Mouse (Mus musculus): Measurements from ENCODE around the gene Tshz2.

Tshz2 gene

DNA sequence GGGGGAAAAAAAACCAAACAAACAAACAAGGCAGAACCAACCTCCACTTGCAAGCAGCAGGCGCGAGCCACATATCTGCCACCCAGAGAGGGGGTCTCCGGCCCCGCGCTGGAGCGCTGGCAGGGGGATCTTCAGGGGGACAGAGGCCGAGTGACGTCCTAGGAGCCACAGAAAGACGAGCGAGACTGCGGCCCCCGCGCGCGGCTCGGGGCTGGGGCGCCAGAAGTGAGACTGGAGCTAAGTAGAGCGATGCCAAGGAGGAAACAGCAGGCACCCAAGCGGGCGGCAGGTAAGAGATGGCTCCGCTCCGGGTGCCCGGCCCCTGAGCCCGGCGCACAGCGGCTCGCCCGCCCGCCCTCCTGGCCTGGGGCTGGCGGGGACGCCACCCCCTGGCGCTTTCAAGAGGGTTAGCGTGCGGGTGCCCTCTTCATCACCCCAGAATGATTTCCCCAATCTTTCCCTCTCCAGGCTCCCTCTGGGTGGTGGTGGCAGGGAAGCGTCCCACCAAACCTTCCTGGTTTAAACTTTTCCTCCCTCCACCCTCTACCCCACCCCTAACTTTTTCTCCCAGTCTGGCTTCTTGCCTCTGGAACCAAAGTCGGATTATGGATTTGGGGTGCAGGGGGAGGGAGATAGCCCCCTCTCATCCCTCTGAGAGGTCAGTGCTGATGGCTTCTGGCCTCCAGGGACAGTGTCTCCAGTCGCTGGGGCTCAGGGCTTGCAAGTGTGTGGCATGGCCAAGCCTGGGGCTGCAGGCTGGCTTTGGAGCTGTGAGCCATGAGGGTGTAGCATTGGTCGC, 877 bp downstream of the Tshz2 start:
- no peak for DNase-seq (ENCODE audit: low spot score in 2 of 2)

GRCm38 (mm10) chr2:169634619-169635382, 2.0 kb downstream of the Tshz2 start:
- DNase-seq (ENCODE audit: low spot score in 2 of 2): no peak

DNA sequence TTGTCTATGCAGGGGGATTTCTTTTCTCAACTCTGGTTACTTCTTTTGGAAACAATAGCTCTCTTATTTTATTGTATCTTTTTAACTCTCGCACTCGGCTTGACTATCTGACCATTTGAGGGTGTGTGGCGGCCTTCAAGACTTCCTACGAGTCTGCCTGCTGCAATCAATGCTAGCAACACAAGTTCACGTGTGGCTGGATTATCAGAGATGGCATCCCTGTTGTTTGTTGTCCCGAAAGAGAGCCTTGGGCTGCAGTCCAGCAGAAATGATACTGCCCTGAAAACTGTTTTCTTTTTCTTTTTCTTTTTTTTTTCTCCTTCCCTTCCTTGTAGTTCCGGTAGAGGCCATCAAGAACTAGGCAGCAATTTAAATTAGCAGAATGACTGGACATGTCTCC, 2.6 kb downstream of the Tshz2 start:
- DNase-seq (ENCODE audit: low spot score in 2 of 2): no peak

- DNase-seq (ENCODE audit: low spot score in 2 of 2): no peak
Measured at GRCm38 (mm10) chr2:169636414-169636813, 3.6 kb downstream of the Tshz2 start.

DNA sequence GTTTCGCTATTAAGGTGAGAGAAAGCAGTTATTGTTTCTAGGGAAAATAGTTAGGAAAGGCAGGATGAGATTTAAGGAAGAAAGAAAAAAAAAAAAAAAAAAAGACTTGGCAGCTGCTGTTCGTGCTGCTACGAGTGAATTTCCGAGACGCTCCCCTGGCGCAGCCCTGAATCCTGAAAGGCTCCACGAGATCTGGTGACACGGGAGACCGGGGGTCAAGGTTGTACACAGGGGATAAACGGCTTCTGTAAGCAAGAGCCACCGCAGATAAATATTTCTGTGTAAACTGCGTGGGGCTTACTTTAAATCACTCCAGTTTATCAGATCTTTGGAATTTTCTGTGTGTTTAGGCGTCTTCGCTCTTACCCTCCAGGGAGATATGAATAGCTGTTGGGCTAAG, 8.7 kb downstream of the Tshz2 start:
- no peak for DNase-seq (ENCODE audit: low spot score in 2 of 2)

DNA sequence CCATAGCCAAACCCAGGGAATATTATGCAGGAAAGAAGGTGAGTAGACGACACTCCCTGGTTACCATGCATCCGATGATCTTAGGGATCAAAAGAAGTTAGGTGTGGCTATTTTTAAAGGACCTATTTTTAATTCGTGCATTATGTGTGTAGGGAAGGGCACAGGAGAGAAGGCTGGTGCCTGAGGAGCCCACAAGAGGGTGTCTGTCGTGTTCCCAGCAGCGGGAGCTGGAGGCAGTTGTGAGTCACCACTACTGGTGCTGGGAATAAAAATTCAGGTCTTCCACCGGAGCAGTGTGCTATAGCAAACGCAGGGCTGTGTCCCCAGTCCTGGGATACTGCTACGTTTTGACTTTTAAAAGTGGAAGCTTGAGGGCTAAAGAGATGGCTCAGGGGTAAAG, 9.6 kb downstream of the Tshz2 start:
- DNase-seq (ENCODE audit: low spot score in 2 of 2): no peak

- DNase-seq (ENCODE audit: low spot score in 2 of 2): no peak
Measured at GRCm38 (mm10) chr2:169647091-169647490, 14.3 kb downstream of the Tshz2 start.

- DNase-seq (ENCODE audit: low spot score in 2 of 2): no peak
Measured at GRCm38 (mm10) chr2:169649262-169649885, 16.6 kb downstream of the Tshz2 start.

DNA sequence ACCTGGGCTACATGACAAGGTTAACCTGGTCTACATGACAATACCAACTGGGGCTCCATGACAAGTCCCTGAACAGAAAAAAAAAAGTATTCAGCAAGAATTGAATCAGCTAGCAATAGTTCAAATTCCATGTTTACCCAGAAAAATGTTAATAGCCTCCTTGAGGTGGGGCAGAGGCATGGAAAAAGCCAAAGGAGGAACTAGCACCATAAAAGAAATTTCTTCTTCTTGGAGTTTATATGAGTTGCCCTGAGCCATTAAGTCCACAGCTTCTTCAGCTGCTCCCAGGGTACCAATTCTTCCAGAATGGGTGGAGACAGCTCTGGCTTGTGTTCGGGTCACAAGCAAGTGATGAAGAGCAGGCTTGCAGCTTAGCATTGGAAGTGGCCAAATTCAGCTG, 20.5 kb downstream of the Tshz2 start:
- DNase-seq (ENCODE audit: low spot score in 2 of 2): no peak

DNA sequence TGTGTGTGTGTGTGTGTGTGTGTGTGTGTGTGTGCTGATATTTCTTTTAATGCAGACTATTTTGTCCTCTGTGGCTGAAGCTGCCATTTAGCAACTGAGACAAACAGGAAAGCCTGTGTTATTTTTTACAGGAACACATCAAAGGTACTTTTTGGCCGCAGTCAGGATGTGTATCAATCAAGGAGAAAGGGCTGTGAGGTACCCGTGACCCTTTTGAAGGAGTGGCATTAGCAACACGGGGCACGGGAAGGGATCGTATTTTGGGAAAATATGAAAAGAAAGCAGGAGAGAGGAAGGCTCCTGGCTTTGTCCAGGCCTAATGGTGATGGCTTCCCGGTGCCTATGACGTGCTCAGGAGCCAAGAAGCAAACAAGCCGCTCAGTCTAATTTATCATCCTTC, 31.0 kb downstream of the Tshz2 start:
- no peak for DNase-seq (ENCODE audit: low spot score in 2 of 2)

DNA sequence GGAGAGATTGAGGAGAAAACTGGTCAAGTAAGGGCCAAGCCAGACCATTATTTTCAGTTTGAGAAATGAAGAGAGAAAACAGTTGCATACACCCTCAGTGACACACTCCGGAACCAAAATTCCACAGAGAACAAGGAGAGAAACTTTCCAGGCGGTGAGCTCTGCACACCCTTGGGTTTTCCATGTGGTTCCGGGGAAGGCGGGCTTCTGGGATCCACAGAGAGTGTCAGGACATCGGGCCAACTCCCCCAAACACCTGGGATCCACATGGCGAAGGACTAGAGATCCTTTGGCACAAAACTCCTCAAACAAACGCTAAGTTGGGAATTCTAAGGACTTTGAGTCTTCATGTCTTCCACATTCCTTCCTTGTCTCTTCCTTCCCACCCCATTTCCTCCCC, 38.5 kb downstream of the Tshz2 start:
- no peak for DNase-seq (ENCODE audit: low spot score in 2 of 2)

DNA sequence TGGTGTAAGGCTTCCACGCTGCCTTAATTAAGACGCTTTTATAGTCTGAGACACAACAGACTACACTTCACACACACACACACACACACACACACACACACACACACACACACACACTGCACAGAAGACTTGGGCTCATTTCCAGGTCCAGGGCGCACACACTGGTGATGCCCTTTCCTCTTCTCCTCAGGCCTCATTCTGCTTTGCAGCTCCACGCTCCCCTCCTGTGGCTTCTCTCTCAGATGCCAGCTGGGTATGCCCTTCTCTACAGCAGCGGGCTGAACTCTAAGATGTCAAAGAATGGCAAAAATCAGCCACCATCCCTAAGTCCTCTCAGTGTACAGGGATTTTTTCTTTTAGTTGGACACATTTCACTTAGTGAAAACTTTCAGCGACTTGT, 41.0 kb downstream of the Tshz2 start:
- no peak for DNase-seq (ENCODE audit: low spot score in 2 of 2)

DNA sequence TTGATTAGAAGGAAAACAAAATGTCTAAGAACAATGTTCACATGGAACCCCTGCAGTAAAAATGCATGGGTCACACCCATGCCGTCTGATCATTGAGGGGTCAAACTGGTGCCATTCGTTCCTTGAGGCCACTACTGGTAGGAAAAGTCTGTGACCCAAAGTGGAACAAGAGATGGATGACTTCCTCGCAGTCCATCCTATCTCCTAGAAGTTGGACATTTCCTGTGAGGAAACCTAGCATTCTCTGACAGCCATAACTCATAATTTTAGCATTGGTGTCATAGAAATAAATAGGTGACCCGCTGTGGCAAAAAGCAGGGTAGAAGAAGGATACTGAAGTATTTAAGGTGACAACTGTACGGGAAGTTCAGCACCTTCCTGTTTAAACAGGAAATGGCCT, 41.4 kb downstream of the Tshz2 start:
- no peak for DNase-seq (ENCODE audit: low spot score in 2 of 2)

- DNase-seq (ENCODE audit: low spot score in 2 of 2): no peak
Measured at GRCm38 (mm10) chr2:169679264-169679663, 46.5 kb downstream of the Tshz2 start.

DNA sequence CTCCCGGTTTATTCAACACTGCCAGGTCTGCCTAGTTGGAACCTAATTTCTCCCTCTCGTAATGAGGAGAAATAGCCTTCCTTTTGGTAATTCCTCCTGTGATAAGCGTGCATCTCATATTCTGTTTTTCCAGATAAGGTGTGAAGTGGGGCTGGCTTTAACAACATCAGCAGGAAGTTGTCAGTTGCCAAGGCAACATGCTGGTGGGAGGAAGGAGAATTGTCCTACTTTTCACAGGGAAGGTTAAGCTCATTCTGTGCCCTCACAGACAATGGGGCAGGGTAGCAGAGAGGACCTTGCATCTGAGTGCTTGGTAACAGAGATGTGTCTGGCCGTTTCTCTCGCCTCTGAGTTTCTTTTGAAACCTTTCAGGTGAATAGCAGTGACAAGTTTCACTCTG, 47.1 kb downstream of the Tshz2 start:
- no peak for DNase-seq (ENCODE audit: low spot score in 2 of 2)

DNA sequence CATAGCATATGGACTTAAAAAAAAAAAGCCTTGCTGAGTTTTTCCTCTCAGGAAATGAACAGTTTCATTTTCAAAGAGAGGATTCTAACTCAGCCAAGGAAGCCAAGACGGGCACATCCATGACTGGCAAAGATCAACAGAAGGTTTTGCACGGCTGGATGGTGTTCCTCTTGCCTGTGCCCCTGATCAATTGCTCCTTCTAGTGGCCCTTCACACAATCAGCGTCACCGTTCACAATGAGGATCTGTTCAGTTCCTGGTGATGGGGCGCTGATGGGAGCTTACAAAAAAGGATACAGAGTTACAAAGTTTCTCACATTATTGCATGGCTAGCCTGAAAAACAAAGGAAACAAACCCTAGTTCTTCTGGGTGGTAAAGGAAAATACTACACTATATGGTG, 52.4 kb downstream of the Tshz2 start:
- no peak for DNase-seq (ENCODE audit: low spot score in 2 of 2)

DNA sequence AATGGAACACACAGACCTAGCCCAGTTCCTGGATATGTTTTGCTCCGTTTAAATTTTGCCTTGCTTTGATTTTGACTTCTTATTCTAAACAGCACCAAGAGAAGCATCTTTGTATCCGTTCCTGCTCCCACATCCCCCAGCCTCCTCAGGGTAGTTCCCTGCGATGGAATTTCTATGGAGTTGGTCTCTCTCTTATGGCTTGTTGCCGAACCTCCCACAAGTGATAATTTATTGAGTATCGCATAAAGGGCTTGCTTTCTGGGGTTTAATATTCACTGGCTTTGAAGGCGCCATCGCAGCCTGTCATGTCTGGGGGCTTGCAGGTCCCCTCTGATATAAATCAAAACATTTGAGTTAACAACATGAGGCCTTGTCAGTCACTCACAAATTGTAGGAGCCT, 52.9 kb downstream of the Tshz2 start:
- DNase-seq (ENCODE audit: low spot score in 2 of 2): no peak

DNA sequence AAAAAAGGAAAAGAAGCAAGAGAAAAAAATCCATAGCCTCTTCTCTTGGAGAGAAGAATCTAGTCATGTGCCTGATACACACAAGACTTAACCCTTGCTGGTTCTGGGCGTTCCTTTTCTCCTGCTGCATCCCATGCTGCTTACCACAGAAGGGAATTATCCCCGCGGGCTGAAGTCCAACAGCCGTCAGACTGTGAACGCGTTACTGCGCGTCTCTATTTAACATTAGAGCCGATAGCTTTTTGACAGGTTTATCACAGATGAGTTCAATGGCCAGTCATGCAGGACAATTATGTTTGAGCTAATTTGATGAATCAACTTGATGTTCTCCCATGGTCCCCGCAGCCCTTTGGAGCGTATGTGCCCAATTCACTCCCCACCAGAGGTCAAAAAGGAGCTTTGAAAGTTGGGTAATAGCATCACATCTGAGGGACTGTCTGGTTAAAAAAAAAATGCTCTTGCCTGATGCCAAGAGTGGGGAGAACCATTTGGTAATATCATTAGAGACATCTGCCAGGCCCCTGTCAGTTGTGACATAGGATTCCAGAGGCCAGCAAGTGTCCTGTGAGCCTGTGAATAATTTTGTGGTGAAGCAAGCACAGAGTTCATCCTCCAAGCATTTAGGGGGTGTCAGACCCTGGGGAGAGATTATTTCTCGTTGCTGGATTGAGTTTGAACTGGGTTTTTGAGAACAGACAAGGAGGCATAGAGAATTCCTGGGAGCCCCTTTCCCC, 54.1 kb downstream of the Tshz2 start:
- DNase-seq (ENCODE audit: low spot score in 2 of 2): no peak

GRCm38 (mm10) chr2:169690054-169690453, 57.2 kb downstream of the Tshz2 start:
- no peak for DNase-seq (ENCODE audit: low spot score in 2 of 2)

- DNase-seq (ENCODE audit: low spot score in 2 of 2): no peak
Measured at GRCm38 (mm10) chr2:169694494-169694893, 61.7 kb downstream of the Tshz2 start.

- no peak for DNase-seq (ENCODE audit: low spot score in 2 of 2)
Measured at GRCm38 (mm10) chr2:169695025-169695424, 62.2 kb downstream of the Tshz2 start.

- no peak for DNase-seq (ENCODE audit: low spot score in 2 of 2)
Measured at GRCm38 (mm10) chr2:169699141-169699540, 66.3 kb downstream of the Tshz2 start.
